Mouse (Mus musculus) layer of hippocampus, postnatal 10 days (tissue): Measurements from ENCODE around the gene Btnl2. TPM values are rescaled to one million over a fixed set of nuclear protein-coding genes. Genes with fewer than 3 reads are reported as not detected.

ENCODE experiments used
- DNase-seq, 2 experiments: peaks; one replicate each; pipeline ENCODE4 v3.0.0; 2021; ENCODE audit warnings: low spot score in 2 of 2
- total RNA-seq, 2 experiments: library from RNA; stranded (reverse); gene quantifications; 2 replicates each; pipeline ENCODE4 v1.2.3; 2021

Gene Btnl2
- total RNA-seq, 2 experiments from 2014 or later = 0.58 to 1.3 TPM

GRCm38 (mm10) chr17:34347606-34348308 lies 6.9 kb upstream of the Btnl2 start:
- peak; percentile 41 to 45 for DNase-seq

GRCm38 (mm10) chr17:34349429-34349828 lies 5.2 kb upstream of the Btnl2 start:
- peak; percentile 88 to 93 for DNase-seq

GRCm38 (mm10) chr17:34354940-34355339 lies 318 bp downstream of the Btnl2 start:
- DNase-seq = no peak

GRCm38 (mm10) chr17:34362954-34363546 lies 8.4 kb downstream of the Btnl2 start:
- DNase-seq = no peak

- DNase-seq = no peak
Measured at GRCm38 (mm10) chr17:34363676-34364310, 9.2 kb downstream of the Btnl2 start.

- DNase-seq = no peak
Measured at GRCm38 (mm10) chr17:34365031-34365430, 10.4 kb downstream of the Btnl2 start.

- no peak for DNase-seq
Measured at GRCm38 (mm10) chr17:34370563-34370962, 15.9 kb downstream of the Btnl2 start.

GRCm38 (mm10) chr17:34373055-34373709 lies 18.6 kb downstream of the Btnl2 start:
- DNase-seq = no peak

GRCm38 (mm10) chr17:34376847-34377246 lies 22.2 kb downstream of the Btnl2 start, which contains the start of gene Btnl1:
Btnl1 (plus strand) TSS chr17:34377132.
- no peak for DNase-seq

- DNase-seq = no peak
Measured at GRCm38 (mm10) chr17:34377450-34378209, 23.0 kb downstream of the Btnl2 start.

- DNase-seq = no peak
Measured at GRCm38 (mm10) chr17:34378716-34379115, 24.1 kb downstream of the Btnl2 start.

GRCm38 (mm10) chr17:34379451-34379850 lies 24.8 kb downstream of the Btnl2 start:
- DNase-seq = no peak

GRCm38 (mm10) chr17:34381876-34382275 lies 27.3 kb downstream of the Btnl2 start:
- no peak for DNase-seq

GRCm38 (mm10) chr17:34383212-34383611 lies 28.6 kb downstream of the Btnl2 start:
- DNase-seq = no peak

- DNase-seq = no peak
Measured at GRCm38 (mm10) chr17:34384699-34385098, 30.1 kb downstream of the Btnl2 start.

GRCm38 (mm10) chr17:34386656-34387055 lies 32.0 kb downstream of the Btnl2 start:
- no peak for DNase-seq

- peak; percentile 35 to 36 for DNase-seq
Measured at GRCm38 (mm10) chr17:34388513-34388912, 33.9 kb downstream of the Btnl2 start.

- DNase-seq = no peak
Measured at GRCm38 (mm10) chr17:34391507-34391906, 36.9 kb downstream of the Btnl2 start.

GRCm38 (mm10) chr17:34392321-34392720 lies 37.7 kb downstream of the Btnl2 start:
- DNase-seq = peak in 1 of 2 experiments; percentile 21

GRCm38 (mm10) chr17:34397357-34397756 lies 42.7 kb downstream of the Btnl2 start:
- DNase-seq = no peak
